22 mouse cellular contexts compared by ENCODE assay signal in genomic region chr7:46789177-46789849, GRCm38 (mm10). TPM values are rescaled to one million over a fixed set of nuclear protein-coding genes. Genes with fewer than 3 reads are reported as not detected.
DNase-seq lines count a peak whose midpoint lies in the region; TF ChIP-seq lines count a peak whose summit lies in the region.
"Had no signal": no experiment of that assay in that cellular context is flagged by ENCODE, and none has a peak within 500 bp of the region (broad histone marks: within the 10 kb centered on the region; RNA-seq: fewer than 3 reads in every experiment).

No protein-coding gene starts in this region.

- intact Hi-C loops in gastrocnemius, adult 2 months (cut with DNase I): no loop called here
- intact Hi-C loops in heart, postnatal 10 days (cut with DNase I): no loop called here

- H3K4me3 ChIP-seq in gastrocnemius, adult 2 months: no peak overlapping the region
- H3K4me3 ChIP-seq: embryonic facial prominence, embryonic 10.5 days; embryonic facial prominence, embryonic 12.5 days; forebrain, embryonic 13.5 days; forebrain, embryonic 15.5 days had no signal

- no peak for TF ChIP-seq CTCF in gastrocnemius, adult 2 months (IDR thresholded peaks at IDR 0.05)

- H3K27ac ChIP-seq in gastrocnemius, adult 2 months: peak overlapping the region; percentile 51
- H3K27ac ChIP-seq: embryonic facial prominence, embryonic 10.5 days; embryonic facial prominence, embryonic 12.5 days; forebrain, embryonic 13.5 days; forebrain, embryonic 15.5 days had no signal

- no peak for DNase-seq in gastrocnemius, adult 2 months
- DNase-seq in gastrocnemius, adult 18-20 months (ENCODE audit: low spot score): no peak
- DNase-seq in heart, adult 18-20 months: peak; percentile 4 to 12
- DNase-seq in heart, postnatal 10 days: no peak
- DNase-seq in lung, postnatal 25 days (ENCODE audit: low spot score): peak; percentile 24
- no peak for DNase-seq in lung, postnatal 4 days
- DNase-seq: adrenal gland, adult 8-10 months; adrenal gland, postnatal 14 days; adrenal gland, postnatal 36 days; B cell, adult 2 months; cerebellum, adult 11-12 months; cerebellum, adult 2 months; cerebellum, adult 9-10 months; cerebellum, postnatal 10 days; cerebellum, postnatal 25 days had no signal

RNA-seq across cellular contexts. Expression of gene Hps5, which starts 6.6 kb away (rescaled TPM):
- 10 to 100 TPM in 1 of 2 experiments, 1 to 10 TPM in 1; 9.7 to 11.3 TPM for total RNA-seq in gastrocnemius, adult 2 months (2021)
- 10 to 100 TPM; 11.2 to 12.1 TPM for total RNA-seq in gastrocnemius, adult 18-20 months (2021)
- total RNA-seq in heart, adult 18-20 months (2021): 10 to 100 TPM in 1 of 2 experiments, 1 to 10 TPM in 1; 7.7 to 11.6 TPM
- total RNA-seq in heart, postnatal 10 days (2021): 10 to 100 TPM; 11.6 TPM

RNA-seq across cellular contexts. Expression of gene Gtf2h1, which starts 6.6 kb away (rescaled TPM):
- 10 to 100 TPM; 17.7 to 18.6 TPM for total RNA-seq in gastrocnemius, adult 2 months (2021)
- total RNA-seq in gastrocnemius, adult 18-20 months (2021): 10 to 100 TPM; 15.4 to 18.2 TPM
- total RNA-seq in heart, adult 18-20 months (2021): 10 to 100 TPM; 15.9 to 19.4 TPM
- total RNA-seq in heart, postnatal 10 days (2021): 10 to 100 TPM; 22.6 to 22.7 TPM

RNA-seq across cellular contexts. Expression of gene Saa2, which starts 37.7 kb away (rescaled TPM):
- total RNA-seq in gastrocnemius, adult 2 months (2021): not detected
- under 1 TPM in 1 of 2 experiments, not detected in 1; 0.40 TPM for total RNA-seq in gastrocnemius, adult 18-20 months (2021)
- total RNA-seq in heart, adult 18-20 months (2021): not detected
- total RNA-seq in heart, postnatal 10 days (2021): not detected
- total RNA-seq: adrenal gland, adult 18-20 months; adrenal gland, adult 8-10 months; CH12.LX; G1E had no signal

RNA-seq across cellular contexts. Expression of gene Saa1, which starts 46.5 kb away (rescaled TPM):
- total RNA-seq in gastrocnemius, adult 2 months (2021): not detected
- not detected for total RNA-seq in gastrocnemius, adult 18-20 months (2021)
- not detected for total RNA-seq in heart, adult 18-20 months (2021)
- not detected for total RNA-seq in heart, postnatal 10 days (2021)
- total RNA-seq: adrenal gland, adult 18-20 months; adrenal gland, adult 8-10 months; CH12.LX; G1E had no signal

RNA-seq across cellular contexts. Expression of gene Ldha, which starts 52.0 kb away (rescaled TPM):
- 1,000 to 10,000 TPM; 2,441 to 2,897 TPM for total RNA-seq in gastrocnemius, adult 2 months (2021)
- 1,000 to 10,000 TPM; 2,332 to 2,702 TPM for total RNA-seq in gastrocnemius, adult 18-20 months (2021)
- 100 to 1,000 TPM; 768 to 793 TPM for total RNA-seq in heart, adult 18-20 months (2021)
- 100 to 1,000 TPM; 889 to 902 TPM for total RNA-seq in heart, postnatal 10 days (2021)

Comparison
In these comparisons a context has a peak if more than half of its experiments do, and no peak if none do; other contexts are left out.
1. DNase-seq: peak in heart, adult 18-20 months (2 of 2) and lung, postnatal 25 days (single experiment); none in gastrocnemius, adult 2 months (single experiment), gastrocnemius, adult 18-20 months (single experiment), heart, postnatal 10 days (0 of 2) and lung, postnatal 4 days (0 of 2).